Mouse (Mus musculus) kidney, adult 18-20 months (tissue): ENCODE measurements around the gene Dbndd1.
"Not testable (repeated sequence)": the region's sequence is repeated elsewhere in the genome, so short reads cannot be mapped to it uniquely, and the experiment has no call there.

ENCODE experiments used
- DNase-seq: peaks from one replicate; pipeline ENCODE4 v3.0.0; 2021

Dbndd1 gene

GRCm38 (mm10) chr8:123491280-123492075 is 23.8 kb downstream of the Dbndd1 start:
- no peak for DNase-seq

- no peak for DNase-seq
Measured at GRCm38 (mm10) chr8:123482627-123483026, 32.6 kb downstream of the Dbndd1 start.

- no peak for DNase-seq
Measured at GRCm38 (mm10) chr8:123478456-123479218, 36.6 kb downstream of the Dbndd1 start.

GRCm38 (mm10) chr8:123477737-123478258 is 37.5 kb downstream of the Dbndd1 start, which contains the start of gene Afg3l1:
Gene Afg3l1 (plus strand): TSS chr8:123477903.
- DNase-seq = peak; percentile 97

GRCm38 (mm10) chr8:123476911-123477736 is 38.1 kb downstream of the Dbndd1 start:
- DNase-seq = no peak

- DNase-seq = not testable (repeated sequence)
Measured at GRCm38 (mm10) chr8:123474549-123474948, 40.7 kb downstream of the Dbndd1 start.

- DNase-seq = not testable (repeated sequence)
Measured at GRCm38 (mm10) chr8:123472991-123473390, 42.3 kb downstream of the Dbndd1 start.

GRCm38 (mm10) chr8:123467476-123467875 is 47.8 kb downstream of the Dbndd1 start:
- DNase-seq = no peak

- no peak for DNase-seq
Measured at GRCm38 (mm10) chr8:123463651-123464050, 51.6 kb downstream of the Dbndd1 start.
